Mouse (Mus musculus) cerebellum, adult 11-12 months (tissue): Measurements from ENCODE around the gene Gm3194.
"Not testable (repeated sequence)": the region's sequence is repeated elsewhere in the genome, so short reads cannot be mapped to it uniquely, and the experiment has no call there.

Source experiments
- DNase-seq: peaks from one replicate; pipeline ENCODE4 v3.0.0; 2022

The Gm3194 gene

GRCm38 (mm10) chr14:5455367-5455766 lies at the start of gene Gm3194:
Gene Gm3194 (minus strand): TSS chr14:5455467.
- not testable (repeated sequence) for DNase-seq

GRCm38 (mm10) chr14:5501374-5501773 lies 46.1 kb upstream of the Gm3194 start, which contains the start of gene Gm3488:
Gene Gm3488 (plus strand): TSS chr14:5501674.
- DNase-seq, result not testable (repeated sequence)

- DNase-seq, result not testable (repeated sequence)
Measured at GRCm38 (mm10) chr14:5483907-5484306, 28.6 kb upstream of the Gm3194 start, which contains the start of gene Gm3187. Gene Gm3187 (plus strand): TSS chr14:5484207.

- not testable (repeated sequence) for DNase-seq
Measured at GRCm38 (mm10) chr14:5477730-5478129, 22.5 kb upstream of the Gm3194 start, which contains the start of gene Gm8246. Gene Gm8246 (minus strand): TSS chr14:5477830.

- not testable (repeated sequence) for DNase-seq
Measured at GRCm38 (mm10) chr14:5460469-5460868, 5.2 kb upstream of the Gm3194 start.

GRCm38 (mm10) chr14:5388949-5389348 lies 66.3 kb downstream of the Gm3194 start, which contains the start of gene Gm3500:
Gene Gm3500 (minus strand): TSS chr14:5389049.
- not testable (repeated sequence) for DNase-seq
